Mouse (Mus musculus) kidney, embryonic 15.5 days (tissue): ENCODE data around the gene Grin2b. TPM values are rescaled to one million over a fixed set of nuclear protein-coding genes. Genes with fewer than 3 reads are reported as not detected.

Experiments
- ATAC-seq: fragments of 200-750 bp; cut with Nextera tagmentation; replicated peaks from 2 replicates; pipeline ENCODE4 v1.8.0; 2017; ENCODE audit warnings: moderate TSS enrichment; ENCODE audit not compliant: low FRiP score
- H3K27ac ChIP-seq: fragments of 300-500 bp; sonication (generic); 2 replicates; pipeline ENCODE4 v1.5.1; 2015; ENCODE audit warnings: mild to moderate bottlenecking, inconsistent platforms
- H3K27me3 ChIP-seq: fragments of 300-500 bp; sonication (generic); 2 replicates; pipeline ENCODE4 v1.6.1; 2015; ENCODE audit warnings: inconsistent platforms
- H3K36me3 ChIP-seq: fragments of 300-500 bp; sonication (generic); 2 replicates; pipeline ENCODE4 v1.6.1; 2015; ENCODE audit warnings: inconsistent platforms
- H3K4me1 ChIP-seq: fragments of 300-500 bp; sonication (generic); 2 replicates; pipeline ENCODE4 v1.6.1; 2015; ENCODE audit warnings: inconsistent platforms
- H3K4me2 ChIP-seq: fragments of 300-500 bp; sonication (generic); 2 replicates; pipeline ENCODE4 v1.6.1; 2015; ENCODE audit warnings: moderate library complexity, mild to moderate bottlenecking, inconsistent platforms
- H3K4me3 ChIP-seq: fragments of 300-500 bp; sonication (generic); replicated peaks from 2 replicates; pipeline ENCODE4 v1.5.1; 2015; ENCODE audit warnings: mild to moderate bottlenecking, inconsistent platforms
- H3K9ac ChIP-seq: fragments of 300-500 bp; sonication (generic); 2 replicates; pipeline ENCODE4 v1.6.1; 2015; ENCODE audit warnings: mild to moderate bottlenecking, inconsistent platforms
- H3K9me3 ChIP-seq: fragments of 300-500 bp; sonication (generic); replicated peaks from 2 replicates; pipeline ENCODE4 v1.6.1; 2016; ENCODE audit warnings: inconsistent platforms
- WGBS: fragments of 180-500 bp; shearing (Covaris S2); methylation state at CpG from one replicate; pipeline ENCODE4 v1.1.7; 2015; ENCODE audit warnings: mixed read lengths; 5-methylcytosine and 5-hydroxymethylcytosine counted together
- polyA plus RNA-seq: library from polyadenylated mRNA; unstranded; fragments of >200 nt; fragmentation: Nextera tagmentation; extraction: Ambion mirVana; gene quantifications from 2 replicates; pipeline ENCODE4 v1.2.1, GENCODE M21; 2015

The Grin2b gene
- polyA plus RNA-seq: 0.08 and 1.4 TPM in 2 replicates

- Histone ChIP-seq H3K27ac (no peak within 1 kb of the TSS), H3K4me3 (peak within 1 kb of the TSS; percentile 51), H3K36me3 (no peaks in the 10 kb centered on the region), H3K9me3 (no peaks in the 10 kb centered on the region), H3K4me1 (peaks cover 20% of the 10 kb centered on the region), H3K4me2 (peak within 1 kb of the TSS; percentile 92), H3K9ac (no peak within 1 kb of the TSS), H3K27me3 (peaks cover 48% of the 10 kb centered on the region)
- WGBS: under 1% methylated on average over 25 of the region's 30 CpGs
- peak; percentile 79 for ATAC-seq
Observed at GRCm38 (mm10) chr6:136173191-136173896, at the start of gene Grin2b. TSS of gene Grin2b (minus strand) at chr6:136173511.

DNA sequence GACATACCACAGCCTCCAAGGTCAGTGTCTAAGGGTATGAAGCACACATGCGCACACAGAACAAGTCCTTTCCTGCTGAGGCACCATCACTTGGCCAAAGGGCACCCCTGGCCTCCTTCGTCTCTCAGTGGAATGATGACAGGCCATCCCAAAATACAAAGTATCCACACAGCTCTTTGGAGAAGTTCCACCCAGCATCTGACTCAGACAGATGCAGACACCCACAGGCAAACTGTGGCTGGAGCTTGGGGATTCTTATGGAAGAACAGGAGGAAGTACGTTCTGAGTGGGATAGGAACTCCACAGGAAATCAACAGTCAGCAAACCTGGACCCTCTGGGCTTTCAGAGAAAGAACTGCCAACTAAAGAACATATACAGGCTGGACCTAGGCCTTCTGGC is 48.6 kb upstream of the Grin2b start:
- ATAC-seq: no peak
- H3K27me3 ChIP-seq: no peaks in the 10 kb centered on the region
- no peaks in the 10 kb centered on the region for H3K4me1 ChIP-seq
- no peak overlapping the region for H3K9ac ChIP-seq
- no peaks in the 10 kb centered on the region for H3K9me3 ChIP-seq
- H3K27ac ChIP-seq: no peak overlapping the region
- H3K4me3 ChIP-seq: no peak overlapping the region
- 93% methylated on average over 3 of the region's 3 CpGs for WGBS
- H3K4me2 ChIP-seq: no peak overlapping the region
- H3K36me3 ChIP-seq: no peaks in the 10 kb centered on the region

GRCm38 (mm10) chr6:136210442-136210841 is 37.1 kb upstream of the Grin2b start:
- Histone ChIP-seq H3K27ac (no peak overlapping the region), H3K4me3 (no peak overlapping the region), H3K36me3 (no peaks in the 10 kb centered on the region), H3K4me1 (no peaks in the 10 kb centered on the region), H3K9me3 (no peaks in the 10 kb centered on the region), H3K4me2 (no peak overlapping the region), H3K27me3 (no peaks in the 10 kb centered on the region), H3K9ac (no peak overlapping the region)
- ATAC-seq: no peak
- 87% methylated on average over 3 of the region's 3 CpGs for WGBS

DNA sequence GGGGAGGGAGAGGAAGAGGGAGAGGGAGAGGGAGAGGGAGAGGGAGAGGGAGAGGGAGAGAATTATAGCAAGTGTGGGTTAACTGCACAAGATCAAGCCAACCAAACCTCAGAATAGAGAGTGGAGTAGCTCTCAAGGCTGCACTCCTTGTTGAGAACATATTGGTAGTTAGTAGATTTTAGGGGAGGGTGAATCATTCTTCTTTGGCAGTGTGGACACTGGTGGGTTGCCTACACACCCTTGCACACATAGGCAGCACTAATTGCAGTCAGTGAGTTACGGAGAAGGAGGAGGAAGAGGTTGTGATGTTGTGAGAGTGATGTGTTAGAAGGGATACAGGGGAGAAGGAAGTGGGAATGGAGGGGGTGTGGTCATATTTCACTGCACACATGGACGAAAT is 26.5 kb upstream of the Grin2b start:
- Histone ChIP-seq H3K9me3 (no peaks in the 10 kb centered on the region), H3K27ac (no peak overlapping the region), H3K9ac (no peak overlapping the region), H3K27me3 (no peaks in the 10 kb centered on the region), H3K4me1 (no peaks in the 10 kb centered on the region), H3K36me3 (no peaks in the 10 kb centered on the region), H3K4me2 (no peak overlapping the region), H3K4me3 (no peak overlapping the region)
- WGBS: 85% methylated on average over 2 of the region's 2 CpGs
- ATAC-seq: no peak

DNA sequence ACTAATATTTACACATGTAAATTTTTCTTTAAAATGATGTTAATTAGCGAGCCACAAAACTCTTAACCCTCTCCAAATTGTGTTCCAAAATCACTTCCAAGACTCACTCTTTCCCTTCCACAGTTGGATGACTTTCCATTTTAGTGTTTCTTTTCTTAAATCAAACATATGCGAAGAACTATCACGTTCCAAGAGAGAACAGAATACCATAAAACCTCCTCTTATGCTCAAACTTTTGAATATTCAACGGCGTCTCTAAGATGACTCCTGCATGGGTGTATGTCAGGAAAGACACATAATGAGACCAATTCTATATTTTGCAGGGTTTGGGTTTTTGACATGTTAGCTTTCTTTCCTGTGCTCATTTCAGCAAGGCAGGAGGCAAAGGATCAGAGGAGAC is 21.3 kb upstream of the Grin2b start:
- no peak overlapping the region for H3K4me3 ChIP-seq
- 85% methylated on average over 5 of the region's 5 CpGs for WGBS
- no peaks in the 10 kb centered on the region for H3K9me3 ChIP-seq
- no peaks in the 10 kb centered on the region for H3K4me1 ChIP-seq
- ATAC-seq: no peak
- no peak overlapping the region for H3K27ac ChIP-seq
- H3K4me2 ChIP-seq: no peak overlapping the region
- no peak overlapping the region for H3K9ac ChIP-seq
- H3K36me3 ChIP-seq: no peaks in the 10 kb centered on the region
- no peaks in the 10 kb centered on the region for H3K27me3 ChIP-seq

GRCm38 (mm10) chr6:136178066-136178465 is 4.8 kb upstream of the Grin2b start:
- Histone ChIP-seq H3K9ac (no peak overlapping the region), H3K27ac (no peak overlapping the region), H3K4me3 (no peak overlapping the region), H3K9me3 (no peaks in the 10 kb centered on the region), H3K27me3 (peaks cover 7% of the 10 kb centered on the region), H3K4me1 (peaks cover 5% of the 10 kb centered on the region; the same call in 1 of the 2 replicates), H3K36me3 (no peaks in the 10 kb centered on the region), H3K4me2 (no peak overlapping the region)
- ATAC-seq: no peak
- WGBS: 92% methylated on average over 9 of the region's 9 CpGs

DNA sequence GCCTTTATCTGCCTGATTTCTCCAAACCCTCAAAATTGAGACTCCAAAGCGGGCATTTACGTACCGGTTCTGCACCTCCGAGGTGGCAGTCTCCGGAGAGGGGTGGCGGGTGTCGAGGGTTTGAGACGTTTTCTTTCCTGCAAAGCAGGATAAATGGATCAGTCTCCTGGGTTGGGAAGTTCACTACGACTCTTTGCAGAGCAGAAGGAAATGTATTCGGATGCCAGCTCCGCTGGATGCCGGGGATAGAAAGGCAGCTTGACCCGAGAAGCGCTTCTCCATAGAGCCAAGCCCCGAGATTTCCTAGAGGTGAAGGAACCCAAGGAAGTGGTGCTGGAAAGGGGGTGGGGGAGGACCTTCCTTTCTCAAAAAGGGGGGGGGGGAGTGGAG is 515 bp downstream of the Grin2b start:
- H3K4me3 ChIP-seq: peak overlapping the region; percentile 51
- no peaks in the 10 kb centered on the region for H3K36me3 ChIP-seq
- WGBS: under 1% methylated on average over 15 of the region's 15 CpGs
- no peaks in the 10 kb centered on the region for H3K9me3 ChIP-seq
- no peak overlapping the region for H3K27ac ChIP-seq
- peaks cover 48% of the 10 kb centered on the region for H3K27me3 ChIP-seq
- H3K4me2 ChIP-seq: peak overlapping the region; percentile 92
- 0 out of 2 replicates have a peak, but pooled peaks have one; percentile 26 for ATAC-seq
- H3K4me1 ChIP-seq: peaks cover 20% of the 10 kb centered on the region
- H3K9ac ChIP-seq: no peak overlapping the region

- under 1% methylated on average over 39 of the region's 43 CpGs for WGBS
- Histone ChIP-seq H3K9me3 (no peaks in the 10 kb centered on the region), H3K27me3 (peaks cover 48% of the 10 kb centered on the region), H3K27ac (no peak overlapping the region), H3K36me3 (no peaks in the 10 kb centered on the region), H3K4me3 (peak overlapping the region; percentile 51), H3K4me1 (peaks cover 20% of the 10 kb centered on the region), H3K4me2 (peak overlapping the region; percentile 92), H3K9ac (no peak overlapping the region)
- peak; percentile 65; the same call in 1 of the 2 replicates for ATAC-seq
Observed at GRCm38 (mm10) chr6:136172172-136172651, 1.1 kb downstream of the Grin2b start.

GRCm38 (mm10) chr6:136171343-136171742 is 2.0 kb downstream of the Grin2b start:
- Histone ChIP-seq H3K36me3 (no peaks in the 10 kb centered on the region), H3K4me3 (peak overlapping the region; percentile 51; the same call in 1 of the 2 replicates), H3K4me1 (peaks cover 20% of the 10 kb centered on the region), H3K4me2 (peak overlapping the region; percentile 92), H3K27ac (no peak overlapping the region), H3K9me3 (no peaks in the 10 kb centered on the region), H3K27me3 (peaks cover 48% of the 10 kb centered on the region), H3K9ac (no peak overlapping the region)
- WGBS: 27% methylated on average over 7 of the region's 7 CpGs
- ATAC-seq: no peak

DNA sequence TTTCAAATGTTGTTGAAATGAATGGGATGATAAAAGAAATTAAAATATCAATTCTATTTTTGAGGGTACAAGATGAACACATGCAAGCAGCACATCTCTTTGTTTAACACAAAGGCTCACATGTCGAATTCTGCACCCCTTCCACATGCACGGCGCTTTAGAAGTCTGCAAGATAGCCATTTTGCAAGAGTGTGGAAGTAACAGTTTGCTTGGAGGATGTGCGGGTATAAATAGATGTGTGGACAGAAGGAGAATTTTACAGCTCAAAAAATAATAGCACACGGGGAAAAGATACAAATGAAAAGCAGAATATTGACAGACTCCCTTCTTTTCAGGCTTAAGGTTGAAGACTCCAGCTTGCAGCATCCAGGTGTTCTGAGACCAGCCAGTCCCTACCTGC is 2.9 kb downstream of the Grin2b start:
- Histone ChIP-seq H3K4me3 (no peak overlapping the region), H3K27ac (no peak overlapping the region), H3K4me2 (no peak overlapping the region), H3K9ac (no peak overlapping the region), H3K9me3 (no peaks in the 10 kb centered on the region), H3K27me3 (peaks cover 48% of the 10 kb centered on the region), H3K4me1 (peaks cover 20% of the 10 kb centered on the region), H3K36me3 (no peaks in the 10 kb centered on the region)
- no peak for ATAC-seq
- WGBS: 81% methylated on average over 5 of the region's 5 CpGs

DNA sequence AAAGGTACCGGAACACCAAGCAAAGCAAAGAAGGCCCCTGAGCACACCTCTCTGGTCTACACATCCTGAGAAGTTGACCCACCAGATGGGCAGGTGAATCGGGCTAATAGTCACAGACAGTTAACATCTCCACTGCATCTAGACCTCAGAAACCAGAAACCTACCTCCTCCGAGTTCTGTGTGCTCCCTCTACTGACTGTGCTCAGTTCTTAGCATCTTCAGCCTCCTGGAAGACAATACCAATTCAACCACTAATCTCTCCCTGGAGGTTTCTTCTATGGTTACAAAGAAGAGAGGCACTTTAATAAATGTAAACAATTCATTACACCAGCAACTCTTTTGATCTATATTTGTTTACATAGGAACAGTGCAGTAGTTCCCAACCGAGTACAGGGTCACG is 6.0 kb downstream of the Grin2b start:
- H3K4me1 ChIP-seq: peaks cover 8% of the 10 kb centered on the region
- no peak overlapping the region for H3K4me2 ChIP-seq
- no peaks in the 10 kb centered on the region for H3K36me3 ChIP-seq
- H3K27me3 ChIP-seq: peaks cover 34% of the 10 kb centered on the region
- 72% methylated on average over 5 of the region's 5 CpGs for WGBS
- H3K9me3 ChIP-seq: no peaks in the 10 kb centered on the region
- H3K9ac ChIP-seq: no peak overlapping the region
- ATAC-seq: no peak
- H3K4me3 ChIP-seq: no peak overlapping the region
- no peak overlapping the region for H3K27ac ChIP-seq

GRCm38 (mm10) chr6:136165443-136166077 is 7.8 kb downstream of the Grin2b start:
- no peak overlapping the region for H3K4me3 ChIP-seq
- H3K9ac ChIP-seq: no peak overlapping the region
- no peak overlapping the region for H3K4me2 ChIP-seq
- H3K27me3 ChIP-seq: peaks cover 16% of the 10 kb centered on the region
- H3K36me3 ChIP-seq: no peaks in the 10 kb centered on the region
- no peak for ATAC-seq
- no peak overlapping the region for H3K27ac ChIP-seq
- WGBS: 74% methylated on average over 9 of the region's 9 CpGs
- no peaks in the 10 kb centered on the region for H3K9me3 ChIP-seq
- no peaks in the 10 kb centered on the region for H3K4me1 ChIP-seq
